ENCODE assay signal across 8 mouse cellular contexts in genomic region chr3:130689630-130690029, GRCm38 (mm10). TPM values are rescaled to one million over a fixed set of nuclear protein-coding genes. Genes with fewer than 3 reads are reported as not detected.
DNase-seq lines count a peak whose midpoint lies in the region; ATAC-seq and TF ChIP-seq lines count a peak whose summit lies in the region.

No protein-coding gene starts in this region.

- no peaks in the 10 kb centered on the region for H3K36me3 ChIP-seq in ES-E14 (ENCODE audit: control insufficient read depth, insufficient read depth, low read length, poor library complexity, severe bottlenecking)
- no peaks in the 10 kb centered on the region for H3K36me3 ChIP-seq in forebrain, embryonic 11.5 days (ENCODE audit: control insufficient read depth, insufficient read depth, low read length)
- peaks cover 1% of the 10 kb centered on the region for H3K36me3 ChIP-seq in hindbrain, embryonic 12.5 days

- H3K9ac ChIP-seq in ES-E14 (ENCODE audit: insufficient read depth, low read depth, low read length, poor library complexity, severe bottlenecking), result no peak overlapping the region; the same call in 1 of the 2 replicates
- no peak overlapping the region for H3K9ac ChIP-seq in forebrain, embryonic 11.5 days (ENCODE audit: low read length)
- no peak overlapping the region for H3K9ac ChIP-seq in hindbrain, embryonic 12.5 days

- H3K27me3 ChIP-seq in forebrain, embryonic 11.5 days (ENCODE audit: control insufficient read depth, insufficient read depth, low read length), result no peaks in the 10 kb centered on the region
- H3K27me3 ChIP-seq in hindbrain, embryonic 12.5 days, result no peaks in the 10 kb centered on the region

- no peaks in the 10 kb centered on the region for H3K9me3 ChIP-seq in ES-E14 (ENCODE audit: control insufficient read depth, insufficient read depth, low read depth, low read length)
- no peaks in the 10 kb centered on the region for H3K9me3 ChIP-seq in forebrain, embryonic 11.5 days (ENCODE audit: control insufficient read depth, low read length)
- H3K9me3 ChIP-seq in hindbrain, embryonic 12.5 days (replicated peaks), result no peaks in the 10 kb centered on the region

- in situ Hi-C loops in ES-E14 (cut with MboI; ENCODE audit: low sequenced_read_pairs in 2 of 2, unreplicated experiment in 2 of 2), result loop anchor here in 1 of 2 experiments (10.0 kb wide), 1 partner anchor 595 kb away; no protein-coding TSS in a partner anchor

- peak; percentile 79 for DNase-seq in ES-E14 (ENCODE audit: low read depth, low spot score)
- DNase-seq in brain, adult 2 months (ENCODE audit: low read depth, low spot score), result peak; percentile 83
- DNase-seq in forebrain, embryonic 11.5 days (ENCODE audit: low spot score), result peak; percentile 85
- DNase-seq in layer of hippocampus, postnatal 36 days, result peak; percentile 75 to 87
- peak; percentile 59 for DNase-seq in lung, postnatal 25 days (ENCODE audit: low spot score)
- peak; percentile 82 for DNase-seq in right cerebral cortex, adult 18-20 months
- DNase-seq in urinary bladder, postnatal 14 days (ENCODE audit: low spot score), result peak; percentile 82

- ATAC-seq in forebrain, embryonic 11.5 days (replicated peaks; ENCODE audit: low FRiP score), result 0 out of 2 replicates have a peak, but pooled peaks have one; percentile 43
- peak; percentile 55 for ATAC-seq in hindbrain, embryonic 12.5 days (ENCODE audit: low FRiP score)

- no peak overlapping the region for H3K4me3 ChIP-seq in ES-E14 (ENCODE audit: insufficient read depth in 1 of 2, low read depth in 1 of 2, low read length in 2 of 2, poor library complexity in 1 of 2, severe bottlenecking in 1 of 2)
- H3K4me3 ChIP-seq in forebrain, embryonic 11.5 days (ENCODE audit: low read depth, low read length), result no peak overlapping the region
- no peak overlapping the region for H3K4me3 ChIP-seq in hindbrain, embryonic 12.5 days

- no peak overlapping the region for H3K4me2 ChIP-seq in forebrain, embryonic 11.5 days (ENCODE audit: low read depth, low read length, severe bottlenecking)
- H3K4me2 ChIP-seq in hindbrain, embryonic 12.5 days (replicated peaks), result peak overlapping the region; percentile 31; the same call in 1 of the 2 replicates

- H3K27ac ChIP-seq in ES-E14 (ENCODE audit: insufficient read depth, low read depth, low read length, poor library complexity, severe bottlenecking), result no peak overlapping the region
- H3K27ac ChIP-seq in forebrain, embryonic 11.5 days (ENCODE audit: low read depth, low read length), result no peak overlapping the region
- no peak overlapping the region for H3K27ac ChIP-seq in hindbrain, embryonic 12.5 days

- WGBS in forebrain, embryonic 11.5 days, result 23% methylated on average over 12 of the region's 12 CpGs
- WGBS in hindbrain, embryonic 12.5 days, result 25% methylated on average over 12 of the region's 12 CpGs

- 0 out of 4 replicates have a peak, but pooled peaks cover 0 to 2% of the 10 kb centered on the region in 2 experiments for H3K4me1 ChIP-seq in ES-E14 (ENCODE audit: control insufficient read depth in 2 of 2, insufficient read depth in 2 of 2, low read length in 2 of 2, poor library complexity in 1 of 2)
- no peaks in the 10 kb centered on the region; the same call in 1 of the 2 replicates for H3K4me1 ChIP-seq in forebrain, embryonic 11.5 days (replicated peaks; ENCODE audit: control insufficient read depth, insufficient read depth, low read length)
- peaks cover 7% of the 10 kb centered on the region for H3K4me1 ChIP-seq in hindbrain, embryonic 12.5 days

TF ChIP-seq in ES-E14, 5 proteins besides CTCF, POLR2A, EP300 and RAD21:
- no peak for TF ChIP-seq HCFC1 (IDR thresholded peaks at IDR 0.05; ENCODE audit: borderline replicate concordance, insufficient read depth, low read length)
- no peak for TF ChIP-seq CHD2 (IDR thresholded peaks at IDR 0.05; ENCODE audit: low read depth, low read length)
- TF ChIP-seq ZNF384 (IDR thresholded peaks at IDR 0.05; ENCODE audit: low read depth, low read length), result peak; percentile 62; the same call in 1 of the 2 replicates
- peak; percentile 65 for TF ChIP-seq ZC3H11A (IDR thresholded peaks at IDR 0.05; ENCODE audit: borderline replicate concordance, low read depth, low read length)
- TF ChIP-seq MAFK (IDR thresholded peaks at IDR 0.05; ENCODE audit: insufficient read depth, low read depth, low read length), result no peak

RNA-seq across cellular contexts. Expression of gene Ostc, which starts 19.6 kb away (rescaled TPM):
- total RNA-seq in ES-E14 (2012; rRNA removed), result 319 and 342 TPM in 2 replicates
- 300 and 308 TPM in 2 replicates for polyA plus RNA-seq in forebrain, embryonic 11.5 days (2014; fragmentation: Nextera tagmentation; extraction: Ambion mirVana)
- polyA plus RNA-seq in hindbrain, embryonic 12.5 days (2016; fragmentation: Nextera tagmentation; extraction: Ambion mirVana), result 271 and 273 TPM in 2 replicates
- total RNA-seq in layer of hippocampus, postnatal 36 days (2021), result 10 to 100 TPM; 67.1 TPM

RNA-seq across cellular contexts. Expression of gene Rpl34, which starts 40.6 kb away (rescaled TPM):
- 825 and 990 TPM in 2 replicates for total RNA-seq in ES-E14 (2012; rRNA removed)
- 687 and 743 TPM in 2 replicates for polyA plus RNA-seq in forebrain, embryonic 11.5 days (2014; fragmentation: Nextera tagmentation; extraction: Ambion mirVana)
- 479 and 601 TPM in 2 replicates for polyA plus RNA-seq in hindbrain, embryonic 12.5 days (2016; fragmentation: Nextera tagmentation; extraction: Ambion mirVana)
- 100 to 1,000 TPM; 327 to 329 TPM for total RNA-seq in layer of hippocampus, postnatal 36 days (2021)
